Mouse (Mus musculus) cerebral cortex, adult 2 months (tissue): ENCODE data around the gene Il5.

Experiments
- WGBS: fragments of 180-500 bp; shearing (Covaris S2); methylation state at CpG from one replicate; pipeline ENCODE4 v1.1.7; 2018; 5-methylcytosine and 5-hydroxymethylcytosine counted together

Gene Il5

DNA sequence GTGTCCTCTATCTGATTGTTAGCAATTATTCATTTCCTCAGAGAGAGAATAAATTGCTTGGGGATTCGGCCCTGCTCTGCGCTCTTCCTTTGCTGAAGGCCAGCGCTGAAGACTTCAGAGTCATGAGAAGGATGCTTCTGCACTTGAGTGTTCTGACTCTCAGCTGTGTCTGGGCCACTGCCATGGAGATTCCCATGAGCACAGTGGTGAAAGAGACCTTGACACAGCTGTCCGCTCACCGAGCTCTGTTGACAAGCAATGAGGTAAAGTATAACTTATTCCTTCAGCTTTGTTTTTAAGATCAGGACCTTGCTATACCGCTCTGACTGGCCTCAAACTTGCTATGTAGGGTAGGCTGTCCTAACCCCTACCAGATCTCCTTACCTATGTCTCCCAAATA is at the start of gene Il5:
TSS of gene Il5 (plus strand) at position 80 of the 400 bp plus-strand sequence.
- 92% methylated on average over 6 of the region's 6 CpGs for WGBS

DNA sequence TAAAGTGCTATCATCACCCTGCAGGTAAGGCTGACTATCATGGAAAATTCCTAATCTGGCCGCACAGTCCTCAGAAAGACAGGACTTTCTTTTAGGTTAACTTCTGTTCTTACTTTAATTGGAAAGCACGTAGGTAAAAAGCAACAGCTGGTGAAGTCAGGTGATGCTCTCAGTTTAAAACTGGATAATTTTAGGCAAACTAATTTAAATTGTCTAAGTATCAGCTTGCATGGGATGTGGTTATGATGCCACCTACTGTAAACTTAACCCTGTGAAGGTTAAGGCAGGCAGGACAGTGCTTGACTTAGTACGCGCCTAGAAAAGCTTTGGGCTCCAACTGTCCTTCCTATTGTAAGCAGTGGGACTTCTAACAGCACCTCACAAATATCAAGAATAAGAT is 49.2 kb upstream of the Il5 start:
- WGBS = 75% methylated on average over 4 of the region's 4 CpGs

DNA sequence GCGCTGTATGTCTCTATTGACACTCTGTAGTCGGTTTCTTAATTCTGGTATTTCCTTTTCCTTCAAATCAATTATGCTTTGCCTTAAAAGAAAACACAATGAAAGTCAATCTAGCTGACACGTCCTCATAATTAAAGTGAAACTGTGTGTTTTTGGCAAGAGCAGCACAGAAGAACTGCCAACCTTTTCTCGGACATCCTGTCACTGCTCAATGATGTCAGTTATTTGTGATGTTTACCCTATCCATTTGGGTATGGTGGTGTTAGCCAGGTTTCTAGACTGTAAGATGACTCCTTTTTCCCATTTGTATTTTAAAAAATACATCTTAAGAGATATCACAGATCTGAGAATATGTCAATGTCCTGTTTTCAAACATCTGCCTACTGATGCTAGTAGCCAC is 40.5 kb upstream of the Il5 start:
- WGBS = 82% methylated on average over 4 of the region's 4 CpGs

DNA sequence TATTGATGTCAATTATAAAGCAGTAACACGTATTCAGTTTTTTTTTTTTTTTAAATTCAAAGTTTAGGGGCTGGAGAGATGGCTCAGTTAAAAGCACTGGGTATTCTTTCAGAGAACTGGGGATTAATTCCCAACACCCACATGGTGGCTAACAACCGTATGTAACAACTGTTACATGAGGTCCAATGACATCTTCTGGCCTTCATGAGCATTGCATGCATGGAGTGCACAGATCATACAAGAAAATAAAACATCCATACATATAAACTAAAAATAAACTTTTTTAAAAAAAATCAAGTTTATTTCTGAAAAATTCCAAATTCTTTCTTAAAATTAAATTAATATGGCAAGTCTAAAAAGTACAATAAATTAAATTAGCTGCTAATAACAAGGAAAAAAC is 38.9 kb upstream of the Il5 start:
- 95% methylated on average over 2 of the region's 2 CpGs for WGBS

DNA sequence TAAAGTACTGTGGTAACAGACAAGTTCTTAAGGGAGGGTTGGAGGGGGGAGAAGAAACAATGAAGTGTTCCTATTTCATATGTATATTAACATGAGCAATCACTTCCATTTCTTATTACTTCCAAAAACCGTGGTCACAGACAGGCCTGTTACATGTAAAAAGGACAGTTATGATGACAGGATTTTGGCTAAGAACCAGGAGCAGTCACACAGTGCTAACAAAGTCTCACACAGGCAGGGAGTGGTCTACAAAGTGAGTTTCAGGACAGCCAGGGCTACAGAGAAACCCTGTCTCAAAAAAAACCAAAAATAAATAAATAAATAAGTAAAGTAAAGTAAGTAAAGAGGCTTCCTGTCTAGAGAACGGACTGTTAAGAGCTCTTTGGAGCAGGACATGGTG is 38.4 kb upstream of the Il5 start:
- 82% methylated on average over 2 of the region's 2 CpGs for WGBS

DNA sequence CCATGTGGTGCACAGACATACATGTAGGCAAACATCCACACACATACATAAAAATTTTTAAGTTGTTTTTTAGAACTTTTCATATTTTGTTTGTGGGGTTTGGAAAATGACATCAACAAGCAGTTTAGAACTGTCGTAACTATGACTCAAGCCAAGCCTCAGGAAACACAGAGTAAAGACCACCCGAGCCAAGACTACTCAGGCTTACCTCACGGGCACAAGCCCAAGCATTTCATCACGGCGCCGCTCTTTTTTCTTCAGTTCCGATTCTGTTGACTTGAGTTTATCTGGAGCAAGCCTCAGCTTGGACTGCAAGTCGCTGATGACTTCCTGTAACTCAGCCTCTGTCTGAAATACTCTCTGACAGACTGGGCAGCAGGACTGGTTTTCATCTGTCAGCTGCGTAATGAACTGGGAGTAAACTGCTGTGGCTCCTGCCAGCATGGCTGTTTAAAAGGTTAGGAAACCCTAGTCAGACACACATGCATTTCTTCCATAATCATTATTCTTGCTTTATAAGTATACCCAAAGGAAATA is 37.5 kb upstream of the Il5 start:
- WGBS = 91% methylated on average over 9 of the region's 9 CpGs

DNA sequence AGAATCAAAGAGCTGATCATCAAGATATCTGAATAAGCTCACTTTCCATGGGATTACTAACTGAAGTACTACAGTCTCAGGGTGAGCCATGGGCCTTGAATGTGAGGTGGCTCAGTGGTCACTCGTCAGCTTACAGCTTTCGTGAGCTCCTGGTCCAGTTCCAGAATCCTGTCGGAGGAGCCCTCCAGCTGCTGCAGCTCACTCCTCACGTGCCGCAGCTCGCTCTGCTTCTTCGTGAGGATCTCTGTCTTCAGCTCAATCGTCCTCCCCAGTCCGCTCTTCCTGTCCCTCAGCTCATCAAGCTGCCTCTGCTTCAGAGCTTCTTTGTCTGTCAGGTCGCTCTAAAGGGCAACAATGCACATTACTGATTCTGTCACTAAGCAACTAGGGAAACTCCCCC is 28.6 kb upstream of the Il5 start:
- WGBS = 69% methylated on average over 10 of the region's 10 CpGs

DNA sequence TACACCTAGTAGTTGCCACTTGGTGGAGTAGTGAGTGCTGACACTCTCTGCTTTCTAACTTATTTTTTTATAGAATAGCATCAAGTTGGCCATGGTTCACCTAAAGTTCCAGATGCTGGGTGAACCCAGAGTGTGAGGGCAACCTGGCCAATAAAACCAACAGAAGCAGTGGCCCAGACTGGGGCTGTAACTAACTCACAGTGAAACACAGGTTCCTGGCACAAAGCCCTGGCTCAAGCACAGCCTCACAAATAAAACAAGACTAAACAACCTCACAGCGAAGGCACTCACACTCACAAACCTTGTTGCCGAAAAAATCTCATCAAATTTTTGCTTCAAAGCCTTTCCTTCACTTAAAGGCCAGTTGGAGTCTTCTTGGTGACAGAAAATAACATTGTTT is 22.1 kb upstream of the Il5 start:
- 83% methylated on average over 2 of the region's 2 CpGs for WGBS

DNA sequence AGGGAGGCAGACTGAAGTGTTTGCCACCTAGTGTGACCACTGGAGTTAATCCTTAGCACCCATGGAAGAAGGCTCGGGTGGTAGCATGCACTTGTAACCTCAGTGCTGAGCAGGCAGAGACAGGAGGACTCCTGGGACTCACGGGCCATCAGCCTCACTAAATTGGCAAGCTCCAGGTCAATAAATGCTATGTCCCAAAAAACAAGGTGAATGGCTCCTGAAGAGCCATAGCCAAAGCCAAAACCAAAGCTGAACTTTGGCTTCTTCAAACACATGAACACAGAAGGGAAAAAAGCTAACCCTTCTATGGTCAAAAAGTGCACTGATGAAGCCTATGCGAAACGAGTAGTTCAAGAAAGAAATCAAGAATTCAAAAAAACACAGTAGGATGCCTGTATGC is 21.2 kb upstream of the Il5 start:
- 91% methylated on average over 4 of the region's 4 CpGs for WGBS

DNA sequence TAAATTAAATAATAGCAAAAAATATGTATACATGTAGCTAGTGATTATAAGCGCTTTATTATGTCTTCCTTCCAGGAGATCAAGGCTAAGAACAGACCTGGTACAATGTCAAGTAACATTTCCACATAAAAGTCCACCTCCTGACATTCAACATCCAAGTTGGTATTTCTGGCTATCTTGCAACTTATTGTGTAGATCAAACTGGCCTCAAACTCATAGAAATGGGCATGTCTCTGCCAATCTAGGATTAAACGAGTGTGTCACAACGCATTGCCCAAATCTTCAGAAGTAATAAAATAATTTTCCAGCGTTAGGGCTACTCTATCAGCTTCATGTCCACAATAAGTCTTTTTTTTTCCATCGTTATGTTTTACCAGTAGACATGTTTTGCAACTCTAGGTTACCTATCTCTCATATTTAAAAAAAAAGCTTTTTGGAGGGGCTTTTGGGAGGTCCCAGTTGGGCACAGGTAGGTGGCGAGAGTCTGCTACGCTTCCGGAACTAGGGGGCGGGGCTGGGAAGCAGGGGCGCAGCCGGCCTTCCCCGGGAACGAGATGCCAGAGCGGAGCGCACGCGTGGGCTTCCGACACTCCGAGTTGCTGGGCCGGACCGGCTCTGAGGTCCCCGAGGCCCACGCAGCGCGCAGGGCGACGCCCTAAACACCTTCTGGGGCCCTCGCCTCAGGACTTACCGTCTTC is 14.2 kb upstream of the Il5 start:
- 6% methylated on average over 29 of the region's 29 CpGs for WGBS

DNA sequence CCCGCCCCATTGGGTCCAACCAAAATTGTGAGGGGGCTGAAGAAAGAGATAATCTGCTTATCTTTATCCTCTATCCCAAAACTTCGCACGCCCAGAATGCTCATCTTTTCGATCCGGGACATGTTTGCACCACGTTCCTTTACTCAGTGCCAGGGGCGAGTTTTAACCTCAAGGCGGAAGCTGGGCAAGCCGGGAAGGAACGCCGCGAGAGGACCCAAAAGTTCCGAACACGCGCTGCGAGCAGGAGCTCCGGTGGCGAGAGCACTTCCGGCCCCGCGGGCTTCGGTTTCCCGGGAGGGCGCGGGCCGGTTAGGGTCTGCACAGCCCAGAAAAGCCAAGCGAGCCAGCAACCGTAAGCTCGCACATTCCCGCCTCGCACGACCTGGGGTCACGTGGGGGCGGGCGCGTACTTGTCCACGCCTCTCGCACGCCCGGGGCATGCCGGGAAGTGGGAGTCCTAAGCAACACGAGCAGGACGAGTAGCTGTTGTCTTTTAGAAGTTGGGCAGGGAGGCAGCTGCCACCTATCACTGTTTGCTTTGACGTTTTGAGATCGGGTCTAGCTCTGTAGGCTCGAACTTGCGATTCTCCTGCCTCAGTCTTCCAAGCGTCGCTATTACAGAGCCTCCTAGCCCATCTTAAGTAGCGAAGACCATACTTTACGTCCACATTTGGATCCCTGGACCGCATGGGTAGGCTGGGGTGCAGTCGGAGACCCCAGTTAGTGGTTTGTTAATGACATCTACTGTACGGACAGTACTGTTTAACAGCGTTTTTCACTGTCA is 13.5 kb upstream of the Il5 start, which contains the start of gene Rad50:
TSS of gene Rad50 (minus strand) at position 386 of the 784 bp plus-strand sequence.
- WGBS = 3% methylated on average over 55 of the region's 55 CpGs

DNA sequence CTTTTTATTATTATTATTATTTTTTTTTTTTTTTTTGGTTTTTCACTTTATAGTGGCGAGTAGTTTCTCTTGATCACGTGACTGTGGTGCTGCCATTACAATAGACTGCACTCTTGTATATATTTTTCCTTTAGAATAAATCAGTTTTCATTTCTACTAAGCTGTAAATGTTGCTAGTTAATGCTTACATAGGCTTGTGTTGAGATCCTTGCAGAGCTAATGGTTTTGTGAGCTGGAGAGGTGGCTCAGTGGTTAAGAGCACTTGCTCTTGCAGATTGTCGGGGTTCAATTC is 12.9 kb upstream of the Il5 start:
- 64% methylated on average over 3 of the region's 3 CpGs for WGBS

DNA sequence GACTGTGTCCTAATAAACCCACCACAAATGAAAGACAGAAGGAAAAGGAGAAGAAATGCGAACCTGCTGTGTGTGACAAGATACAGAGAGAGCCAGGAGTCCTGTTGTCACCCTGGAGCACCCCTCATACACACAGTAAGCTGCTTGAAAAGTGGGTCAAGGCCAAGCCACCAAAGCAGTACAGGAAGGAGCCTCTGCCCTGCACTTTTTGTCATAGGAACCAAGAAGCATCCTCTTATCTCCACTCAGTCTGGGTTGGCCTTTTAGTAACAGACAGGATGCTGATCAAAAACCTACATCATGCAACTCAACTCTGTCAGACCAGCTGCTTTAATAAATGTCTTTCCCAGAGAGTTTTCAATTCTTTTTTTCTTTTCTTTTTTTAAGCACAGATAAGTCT is 893 bp upstream of the Il5 start:
- 67% methylated on average over 1 of the region's 1 CpGs for WGBS

DNA sequence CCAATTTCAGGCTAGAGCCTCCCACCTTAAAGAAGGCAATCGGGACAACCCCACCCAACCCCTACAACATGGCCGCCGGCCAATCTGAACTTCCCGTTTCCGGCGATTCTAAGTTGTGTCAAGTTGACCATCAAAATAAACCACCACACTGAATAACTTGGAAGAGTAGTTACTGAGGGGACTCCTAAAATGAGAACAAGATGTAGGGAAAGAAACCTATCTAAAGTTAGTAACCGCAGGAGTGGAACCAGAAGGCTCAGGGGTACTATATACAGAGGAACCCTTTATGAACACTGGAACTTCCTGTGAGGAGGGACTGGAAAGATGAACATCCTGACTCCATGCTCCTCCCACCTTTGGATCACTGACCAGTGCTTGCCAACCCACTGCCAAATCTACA is 10.9 kb downstream of the Il5 start:
- 92% methylated on average over 7 of the region's 7 CpGs for WGBS

DNA sequence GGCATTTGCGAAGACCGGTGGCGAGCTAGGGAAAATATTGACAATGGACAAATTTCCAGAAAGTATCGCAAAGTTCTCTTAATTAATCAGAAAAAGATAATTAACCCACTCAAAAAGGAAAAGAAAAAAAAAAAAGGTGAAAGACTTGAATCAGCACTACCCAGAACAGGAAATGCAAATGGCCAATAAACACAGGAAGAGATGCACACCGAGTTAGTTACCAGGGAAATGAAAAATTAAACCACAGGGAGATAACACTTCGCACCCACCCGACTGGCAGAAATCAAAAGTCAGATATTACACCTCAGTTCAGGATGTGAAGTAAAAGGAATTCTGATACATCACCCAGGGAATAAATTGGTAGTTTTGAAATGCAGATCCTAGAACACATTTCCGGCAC is 11.7 kb downstream of the Il5 start:
- WGBS = 91% methylated on average over 8 of the region's 8 CpGs

DNA sequence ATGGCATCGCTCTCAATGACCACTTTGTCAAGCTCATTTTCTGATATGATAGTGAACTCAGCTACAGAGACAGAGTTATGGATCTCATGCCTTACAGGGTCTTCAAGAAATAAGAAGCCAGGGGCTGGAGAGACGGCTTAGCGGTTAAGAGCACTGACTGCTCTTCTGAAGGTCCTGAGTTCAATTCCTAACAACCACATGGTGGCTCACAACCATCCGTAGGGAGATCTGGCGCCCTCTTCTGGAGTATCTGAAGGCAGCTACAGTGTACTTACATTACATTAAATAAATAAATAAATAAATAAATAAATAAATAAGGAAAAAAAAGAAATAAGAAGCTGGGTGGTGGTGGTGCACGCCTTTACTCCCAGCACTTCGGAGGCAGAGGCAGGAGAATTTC is 13.2 kb downstream of the Il5 start:
- 86% methylated on average over 7 of the region's 7 CpGs for WGBS

DNA sequence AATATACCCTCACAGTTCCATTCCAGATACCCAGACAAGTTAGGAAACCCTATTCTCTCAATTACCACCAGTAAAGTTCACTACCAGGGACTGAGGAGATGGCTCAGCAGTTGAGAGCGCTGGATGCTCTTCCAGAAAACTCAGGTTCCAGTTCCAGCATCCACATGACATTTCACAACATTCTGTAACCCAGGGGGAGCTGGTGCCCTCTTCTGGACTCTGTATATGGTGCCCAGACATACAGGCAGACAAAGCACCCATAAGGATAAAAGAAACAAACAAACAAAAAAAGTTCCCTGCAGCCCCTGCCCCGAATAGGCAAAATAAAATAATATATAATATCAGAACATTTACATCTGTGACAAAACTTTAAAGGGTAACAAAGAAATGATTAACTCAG is 13.8 kb downstream of the Il5 start:
- 88% methylated on average over 2 of the region's 2 CpGs for WGBS

DNA sequence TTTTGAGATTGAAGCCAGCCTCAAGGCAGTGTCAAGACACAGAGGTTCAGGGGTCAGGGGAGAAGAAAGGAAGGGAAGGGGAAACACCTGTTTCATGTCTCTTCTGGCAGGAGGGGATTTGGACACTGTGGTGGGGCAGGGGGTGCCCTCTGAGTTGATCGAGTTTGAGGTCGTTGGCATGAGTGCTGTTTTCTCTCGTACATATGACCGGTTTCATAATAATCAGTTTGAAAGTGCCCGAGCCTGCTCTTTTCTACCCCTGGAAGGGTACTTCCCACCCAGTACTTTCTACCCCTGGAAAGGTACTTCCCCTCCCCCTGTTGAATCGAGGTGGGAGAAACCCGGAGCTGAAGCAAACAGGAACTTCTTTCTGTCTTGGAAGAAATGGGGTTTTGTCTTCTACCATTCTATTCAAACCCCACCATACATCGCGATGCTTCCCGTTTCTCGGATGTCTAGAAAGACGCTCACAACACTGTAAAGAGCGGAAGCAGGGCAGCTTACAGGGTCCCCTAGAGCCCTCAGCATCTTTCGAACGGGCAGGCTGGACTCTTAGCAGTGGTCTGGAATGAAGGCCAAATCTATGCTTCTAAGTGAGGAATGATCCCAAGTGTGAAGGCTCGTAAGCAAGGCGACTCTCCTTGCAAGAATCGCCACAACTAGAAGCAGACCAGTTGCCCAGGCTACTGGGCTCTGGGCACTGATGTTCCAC is 14.5 kb downstream of the Il5 start:
- WGBS = 63% methylated on average over 18 of the region's 18 CpGs

DNA sequence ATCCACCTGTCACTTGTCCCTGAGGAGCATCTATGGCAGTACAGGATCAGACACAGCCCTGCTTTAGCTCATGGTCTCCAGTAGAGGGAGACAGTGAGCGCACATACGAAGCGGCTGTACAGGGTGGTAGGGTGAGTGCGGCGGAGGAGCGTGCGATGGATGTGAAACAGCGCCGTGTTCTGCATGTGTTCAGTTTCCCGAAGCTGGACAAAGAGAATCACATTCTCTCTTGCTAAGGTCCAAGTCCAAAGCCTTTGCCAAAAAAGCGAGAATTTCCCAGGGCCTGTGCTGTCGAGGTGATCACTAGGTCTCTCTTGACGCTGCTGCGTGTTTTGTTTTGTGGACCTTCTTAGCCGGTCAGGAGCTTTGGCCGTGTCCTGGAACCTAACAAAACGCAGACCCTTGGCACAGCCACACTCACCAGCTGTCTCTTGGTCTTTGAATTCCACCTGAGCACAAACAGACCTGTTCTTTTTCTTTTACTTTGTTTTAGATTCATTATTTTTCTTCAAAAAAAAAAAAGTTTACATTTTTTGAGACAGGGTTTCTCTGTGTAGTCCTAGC is 15.2 kb downstream of the Il5 start:
- 17% methylated on average over 17 of the region's 17 CpGs for WGBS

DNA sequence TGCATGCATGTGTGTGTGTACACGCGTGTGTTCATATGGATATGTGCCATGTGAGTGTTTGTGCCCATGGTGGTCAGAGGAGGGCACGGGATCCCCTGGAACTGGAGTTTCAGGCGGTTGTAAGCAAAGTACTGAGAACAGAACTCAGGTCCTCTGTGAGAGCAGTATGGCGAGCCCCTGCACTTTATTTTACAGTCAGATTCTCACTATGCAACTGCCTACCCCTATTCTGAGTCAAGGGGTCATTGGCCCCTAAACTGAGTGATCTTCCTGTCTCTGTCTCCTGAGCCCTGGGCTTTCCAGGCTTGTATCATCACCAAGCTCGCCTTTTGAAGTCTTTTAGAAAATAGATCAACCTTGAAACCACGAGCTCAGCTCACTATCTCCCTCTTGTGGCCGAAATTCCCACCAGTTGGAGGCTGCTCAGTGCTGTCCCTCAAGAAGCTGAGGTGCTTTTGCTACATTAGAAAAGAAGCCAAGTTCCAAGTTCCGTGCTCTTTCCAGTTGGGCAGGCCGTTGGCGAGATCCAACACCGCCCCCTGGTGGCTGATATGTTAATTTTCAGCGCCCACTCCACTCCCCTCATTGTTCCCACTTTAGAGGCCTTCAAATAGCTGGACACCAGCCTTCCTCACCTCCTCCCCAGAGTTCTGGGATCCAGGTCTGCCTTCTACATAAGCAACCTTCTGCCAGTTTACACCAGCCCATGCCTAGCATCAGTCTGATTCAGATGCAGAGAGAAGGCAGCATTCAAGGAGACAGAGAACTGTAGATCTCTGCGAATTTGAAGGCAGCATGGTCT is 16.4 kb downstream of the Il5 start:
- WGBS = 42% methylated on average over 14 of the region's 14 CpGs

DNA sequence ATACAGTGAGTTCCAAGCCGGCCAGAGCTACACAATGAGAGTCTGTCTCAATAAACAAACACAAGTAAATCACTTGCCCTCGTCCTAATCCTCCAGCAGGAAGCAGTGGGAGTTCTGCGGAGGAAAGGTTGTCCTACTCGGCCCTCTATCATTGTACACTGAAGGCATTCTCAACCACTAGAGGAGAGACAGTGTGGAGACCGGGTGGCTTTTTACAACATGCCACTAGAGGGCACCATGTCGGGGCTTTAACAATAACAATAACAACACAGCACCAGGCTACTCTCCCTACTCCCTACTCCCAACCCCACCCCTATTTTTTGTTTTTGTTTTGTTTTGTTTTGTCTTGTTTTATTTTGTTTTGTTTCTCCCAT is 17.0 kb downstream of the Il5 start:
- WGBS = 22% methylated on average over 6 of the region's 6 CpGs

DNA sequence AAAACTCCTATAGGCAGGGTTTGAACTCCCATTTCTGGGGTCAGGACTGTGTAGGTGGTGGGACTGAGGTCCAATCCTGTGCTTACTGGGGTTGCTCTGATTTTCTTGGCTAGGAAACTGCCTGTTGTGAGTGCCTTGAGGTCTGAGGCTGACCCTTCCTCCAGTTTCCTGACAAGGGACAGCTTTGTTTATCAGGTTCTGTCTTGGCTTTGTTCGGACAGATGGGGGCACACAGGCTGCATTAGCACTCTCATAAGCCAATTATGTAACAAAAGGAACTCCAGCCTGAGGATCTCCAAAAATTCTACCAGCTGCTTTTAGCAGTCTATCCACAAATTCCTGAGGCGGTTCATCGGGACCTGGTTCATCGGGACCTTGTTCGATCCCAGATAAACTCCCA is 21.8 kb downstream of the Il5 start:
- 35% methylated on average over 5 of the region's 5 CpGs for WGBS
